Mouse (Mus musculus): ENCODE measurements at regions not wholly inside any gene's neighbourhood (a gene's known extent, or its start where the extent isn't known, plus 50 kb on each side); places are given as distances from the start of the nearest gene placed in this dataset.

DNA sequence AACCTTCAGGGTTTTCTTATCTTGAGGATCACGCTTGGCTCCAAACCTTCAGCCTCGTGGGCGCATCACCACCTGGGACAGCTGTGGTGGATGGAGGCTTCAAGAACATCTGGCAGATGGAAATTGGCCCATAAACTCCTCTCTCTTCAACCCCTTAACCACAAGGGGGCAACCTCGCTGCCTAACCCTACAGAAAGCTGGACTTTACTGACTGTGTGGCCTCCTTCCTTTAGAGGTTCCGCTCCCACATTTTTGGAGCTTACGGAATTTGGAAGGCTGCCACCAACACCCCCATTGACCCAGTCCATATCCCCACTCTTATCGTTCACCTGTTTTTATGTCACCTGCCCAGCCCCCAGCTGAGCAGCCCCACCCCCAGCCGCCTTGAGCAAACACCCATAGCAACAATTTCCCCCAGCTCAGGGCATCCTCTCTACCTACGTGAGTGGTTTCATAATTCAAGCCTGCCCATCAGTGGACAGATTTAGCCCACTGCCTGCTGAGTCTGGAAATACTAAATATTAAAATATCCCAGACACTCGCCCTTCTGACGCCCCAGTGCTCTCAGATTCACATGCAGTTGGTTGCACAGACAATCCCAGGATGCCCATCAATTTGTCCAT lies 167.0 kb upstream of the Slc22a22 start:
- DNase-seq: peak; percentile 17

DNA sequence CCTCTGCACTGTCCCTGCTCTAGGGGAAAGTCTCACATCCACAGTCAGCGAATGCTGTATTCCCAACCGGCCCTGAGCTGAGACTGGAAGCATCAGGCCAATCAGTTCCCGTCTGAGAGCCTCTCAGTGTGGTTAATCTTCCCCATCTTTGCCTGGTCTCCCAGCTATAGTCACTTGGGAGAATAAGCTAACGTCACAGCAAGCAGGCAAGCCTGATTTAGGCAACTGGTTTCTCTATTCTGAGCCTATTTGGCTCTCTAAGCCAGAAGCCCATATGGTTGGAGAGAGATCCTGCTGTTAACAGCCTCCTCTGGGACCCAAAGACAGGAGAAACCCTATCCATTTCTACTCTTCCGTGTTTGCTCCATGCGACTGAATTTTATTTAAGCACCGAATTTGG lies 161.7 kb upstream of the Slc22a22 start:
- DNase-seq: no peak

DNA sequence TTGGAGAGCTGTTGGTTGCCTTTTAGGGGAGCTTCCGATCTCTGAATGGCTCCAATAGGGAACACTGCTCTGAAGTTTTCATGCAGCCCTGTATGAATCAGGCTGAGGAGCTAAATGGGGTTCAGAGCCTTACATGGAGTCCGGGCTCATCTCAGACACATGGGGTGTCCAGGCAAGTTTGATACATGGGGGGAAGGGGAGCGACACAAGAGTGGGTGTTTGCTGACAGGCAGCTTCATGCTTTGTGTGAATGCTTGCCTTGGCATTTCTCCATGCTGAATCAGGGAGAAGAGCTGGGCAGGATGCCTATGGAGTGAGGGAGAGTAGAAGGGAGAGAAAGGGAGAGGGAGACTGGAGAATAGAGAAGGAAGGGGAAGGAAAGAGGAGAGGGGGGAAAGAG lies 155.6 kb upstream of the Slc22a22 start:
- peak; percentile 31 for DNase-seq

DNA sequence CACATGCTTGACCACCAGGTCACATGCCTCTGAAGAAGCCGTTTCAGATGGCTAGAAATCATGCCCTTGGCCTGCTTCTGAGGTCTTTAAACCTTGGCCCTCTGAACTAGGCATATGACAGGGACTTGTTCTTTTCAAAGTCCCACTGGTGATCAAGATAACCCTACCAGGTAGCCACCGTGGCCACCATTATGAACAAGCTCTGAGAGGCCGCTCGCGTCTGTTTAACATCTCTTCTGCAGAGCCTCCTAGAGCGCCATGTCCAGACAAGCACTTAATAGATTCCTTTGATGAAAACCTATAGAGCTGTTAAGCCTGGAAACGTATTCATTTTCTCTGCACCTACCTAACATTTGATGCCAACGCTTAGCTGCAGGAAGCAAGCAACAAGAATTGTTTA lies 155.1 kb upstream of the Slc22a22 start:
- no peak for DNase-seq

DNA sequence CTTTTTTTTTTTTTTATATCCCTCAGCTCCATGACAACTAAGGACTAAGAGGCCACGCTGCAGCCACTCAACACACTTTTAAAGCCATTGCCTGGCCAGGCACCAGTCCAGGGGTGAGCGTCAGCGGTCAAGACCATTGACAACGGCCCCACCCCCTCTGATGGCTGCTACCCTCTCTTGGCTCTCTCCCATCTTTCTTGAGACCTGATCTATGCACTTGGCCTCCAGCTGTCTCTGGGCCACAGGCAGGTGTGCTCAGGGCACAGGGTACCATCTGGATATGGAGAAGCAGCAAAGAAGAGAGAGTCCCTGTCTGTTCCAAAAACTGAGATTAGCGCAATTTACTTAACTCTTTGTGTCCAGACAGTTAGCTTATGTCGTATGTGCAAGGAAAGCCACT lies 141.0 kb upstream of the Slc22a22 start:
- DNase-seq: no peak

DNA sequence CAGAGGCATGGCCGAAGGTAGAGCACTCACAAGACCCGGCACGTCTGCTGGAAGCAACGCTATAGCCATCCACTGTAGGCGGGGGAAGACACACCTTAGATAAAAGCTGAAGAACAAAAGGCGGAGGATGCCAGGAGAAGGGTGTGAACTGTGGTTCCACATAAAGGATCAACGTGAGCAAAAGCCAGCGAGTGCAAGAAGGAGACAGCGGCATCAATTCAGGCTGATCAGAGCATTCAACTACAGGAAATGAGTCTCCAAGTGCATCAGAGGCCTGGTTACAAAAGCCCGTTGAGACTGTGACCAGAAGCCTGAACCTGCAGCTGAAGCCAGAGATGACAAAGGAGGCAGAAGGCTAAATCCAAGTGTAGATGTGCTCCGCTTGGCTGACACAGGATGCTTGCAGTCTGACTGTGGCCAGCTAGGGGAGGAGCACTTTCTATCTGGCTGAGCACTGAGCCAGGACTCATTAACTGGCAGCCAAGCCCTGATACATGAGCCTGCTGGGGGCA lies 139.5 kb upstream of the Slc22a22 start:
- DNase-seq: no peak

DNA sequence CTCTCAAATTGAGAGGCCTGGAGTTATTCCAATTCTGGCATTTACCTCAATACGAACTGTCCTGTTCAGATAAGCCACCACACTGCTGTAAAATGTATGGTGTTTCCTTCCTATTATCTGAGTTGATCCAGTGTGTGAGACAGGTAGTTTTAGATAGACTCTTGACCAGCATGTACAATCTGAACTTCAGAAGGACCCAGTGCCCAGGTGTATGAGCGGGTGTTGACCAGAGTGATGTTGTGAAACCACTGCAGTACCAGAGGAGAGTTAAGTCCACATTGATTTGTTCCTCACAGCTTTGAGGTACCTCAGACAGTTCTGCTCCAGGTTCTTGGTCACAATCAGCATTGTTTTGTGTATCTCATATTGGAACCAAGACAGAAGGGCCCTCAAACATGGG lies 132.6 kb upstream of the Slc22a22 start:
- no peak for DNase-seq

DNA sequence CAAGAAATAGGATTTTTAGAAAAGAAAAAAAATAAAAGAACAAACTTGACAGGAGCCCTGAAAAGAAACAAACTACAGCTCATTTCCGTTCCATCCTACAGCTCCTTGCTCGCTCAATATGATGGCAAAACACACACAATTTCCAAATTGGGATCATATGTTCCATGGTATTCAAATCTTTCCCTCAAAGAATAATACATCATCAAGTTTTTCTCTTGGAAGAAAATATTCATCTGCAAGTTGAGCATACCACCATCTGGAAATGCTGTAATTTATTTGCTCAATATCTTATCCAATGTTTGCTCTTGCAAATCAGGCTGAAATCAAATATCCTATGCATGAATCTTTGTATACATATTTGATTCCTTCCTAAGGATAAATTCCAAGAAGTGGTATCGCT lies 131.1 kb upstream of the Slc22a22 start:
- no peak for DNase-seq

DNA sequence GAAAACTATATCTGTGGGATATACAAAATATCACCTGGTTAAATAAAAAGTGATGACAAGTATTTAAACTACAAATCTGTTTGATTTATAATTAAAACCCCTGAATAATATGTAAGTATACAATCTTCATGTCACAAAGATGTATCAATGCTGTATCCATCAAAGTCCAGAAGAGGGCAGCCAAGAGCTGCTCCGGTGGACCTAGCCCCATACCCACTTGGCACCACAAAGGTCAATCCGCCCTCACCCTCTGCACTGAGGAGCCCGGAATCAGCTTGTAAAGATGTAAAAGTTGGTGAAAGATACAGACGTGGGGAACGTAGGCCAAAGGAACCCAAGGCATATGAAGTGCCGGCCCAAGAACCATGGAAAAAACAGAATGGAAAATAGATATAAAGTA lies 123.1 kb upstream of the Slc22a22 start:
- peak; percentile 21 for DNase-seq

DNA sequence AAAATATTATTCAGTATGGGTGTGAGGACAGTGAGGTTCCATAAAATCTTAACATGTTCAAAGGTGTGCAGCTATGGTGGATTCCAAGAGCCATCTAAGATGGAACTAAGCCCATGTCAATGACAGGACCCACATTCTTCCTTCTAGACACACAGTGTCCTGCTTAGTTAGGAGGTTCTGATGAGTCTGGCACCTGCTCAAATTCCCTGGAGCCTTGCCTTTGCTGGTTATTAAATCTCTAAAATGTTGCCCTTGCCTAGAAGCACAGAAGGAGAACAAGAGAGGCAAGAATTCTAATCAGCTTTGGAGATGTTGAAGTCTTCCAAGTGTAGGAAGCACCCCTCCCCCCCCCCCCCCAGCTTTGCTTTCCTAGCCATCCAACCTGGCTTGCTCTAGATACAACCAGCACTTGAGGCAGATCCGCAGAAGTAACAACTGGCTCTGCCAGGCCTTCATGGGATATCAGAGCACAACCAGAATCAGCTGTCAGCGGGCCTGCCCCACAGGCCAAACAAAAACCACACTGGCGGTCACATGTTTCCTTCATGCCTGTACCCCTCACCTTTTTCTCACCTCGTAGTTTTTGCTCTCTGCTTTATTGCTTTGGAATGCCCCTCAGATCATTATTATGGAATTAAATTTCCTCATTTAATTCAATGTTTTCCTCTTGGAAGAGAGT lies 116.0 kb upstream of the Slc22a22 start:
- no peak for DNase-seq

DNA sequence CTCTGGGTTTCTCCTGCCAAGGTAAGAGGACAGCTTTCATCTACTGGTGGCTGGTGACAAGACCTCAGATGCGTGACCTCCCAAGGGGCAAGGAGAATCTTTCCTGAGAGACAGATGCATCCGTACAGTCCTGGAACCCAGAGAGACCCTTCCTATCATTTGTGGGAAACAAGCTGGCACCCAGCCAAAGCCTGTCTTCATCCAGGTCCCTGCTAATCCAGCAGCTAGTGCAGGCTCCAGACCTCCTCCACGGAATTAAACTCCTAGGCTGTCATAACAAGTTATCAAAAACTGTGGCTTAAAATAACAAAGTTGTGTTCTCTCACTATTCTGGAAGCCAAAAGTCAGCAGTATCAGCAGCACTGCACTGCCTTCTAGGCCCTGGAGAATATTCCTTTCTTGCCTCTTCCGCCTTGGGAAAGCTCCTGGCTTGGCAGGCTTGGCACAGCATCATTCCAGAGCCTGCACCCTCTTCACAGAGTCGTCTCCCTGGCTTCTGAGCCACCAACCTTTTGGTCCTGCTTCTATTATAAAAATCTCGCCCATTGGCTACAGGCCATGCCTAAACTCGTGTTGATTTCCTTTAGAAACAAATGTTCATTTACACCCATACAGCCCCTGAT lies 113.3 kb upstream of the Slc22a22 start:
- peak; percentile 14 for DNase-seq

DNA sequence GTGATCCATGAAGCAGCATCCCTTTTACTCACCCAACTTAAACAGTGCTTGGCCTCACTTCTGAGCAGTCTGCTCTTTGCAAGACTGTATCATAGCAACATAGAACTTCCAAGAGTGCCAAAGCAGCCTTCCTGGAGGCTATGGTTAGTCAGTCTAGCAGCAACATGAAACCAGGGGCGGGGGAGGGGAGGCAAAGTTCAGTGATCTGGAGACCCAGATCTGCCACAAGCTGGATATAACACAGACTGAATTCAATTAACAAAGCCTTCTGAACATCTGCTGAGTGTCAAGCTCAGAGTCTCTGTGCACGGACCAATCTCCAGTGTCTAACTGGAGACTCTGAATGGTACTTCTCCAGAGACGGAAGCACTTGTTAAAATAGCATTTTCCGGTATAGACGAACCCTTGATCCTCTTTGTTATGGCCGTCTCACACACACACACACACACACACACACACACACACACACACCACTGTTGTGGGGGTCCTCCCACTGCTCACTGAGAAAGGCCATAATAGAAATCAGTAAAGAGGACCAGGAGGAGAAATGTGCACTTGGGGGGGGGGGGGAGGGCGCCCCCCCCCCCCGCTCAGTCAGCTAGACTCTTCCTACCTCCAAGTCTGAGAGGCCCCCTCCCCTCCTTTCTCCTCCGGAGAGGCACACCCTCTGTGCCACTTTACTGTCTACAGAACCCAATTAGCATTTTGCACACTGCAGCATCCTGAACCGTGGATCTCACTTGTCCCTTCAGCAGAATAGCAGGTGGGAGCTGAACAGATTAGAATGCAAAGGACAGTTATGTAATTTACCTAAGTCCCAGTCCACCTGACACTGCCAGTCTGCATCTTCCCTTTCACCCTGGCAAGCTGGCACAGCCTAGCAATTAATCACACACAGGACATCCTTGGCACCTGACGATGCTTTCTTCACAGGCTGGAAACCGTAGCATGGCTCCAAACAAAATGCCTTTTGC lies 112.3 kb upstream of the Slc22a22 start:
- no peak for DNase-seq

DNA sequence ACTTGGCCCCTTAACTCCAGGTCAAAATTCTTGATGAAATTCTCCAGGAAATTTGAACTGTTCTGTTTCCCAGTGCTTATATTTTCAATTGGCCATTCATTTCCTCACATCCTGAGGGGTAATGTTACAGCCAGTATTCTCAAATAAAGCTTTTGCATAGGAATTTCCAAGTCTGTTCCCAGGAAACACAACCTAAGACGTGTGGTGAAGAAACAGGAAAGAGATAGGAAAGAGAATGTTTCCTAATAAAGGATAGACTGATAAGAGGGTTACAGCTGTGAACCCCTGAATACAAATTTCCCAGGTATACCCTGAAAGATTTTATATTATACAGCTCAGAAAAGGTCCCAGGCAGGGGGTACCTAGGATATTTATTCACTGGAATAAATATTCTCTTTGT lies 108.0 kb upstream of the Slc22a22 start:
- DNase-seq: no peak

DNA sequence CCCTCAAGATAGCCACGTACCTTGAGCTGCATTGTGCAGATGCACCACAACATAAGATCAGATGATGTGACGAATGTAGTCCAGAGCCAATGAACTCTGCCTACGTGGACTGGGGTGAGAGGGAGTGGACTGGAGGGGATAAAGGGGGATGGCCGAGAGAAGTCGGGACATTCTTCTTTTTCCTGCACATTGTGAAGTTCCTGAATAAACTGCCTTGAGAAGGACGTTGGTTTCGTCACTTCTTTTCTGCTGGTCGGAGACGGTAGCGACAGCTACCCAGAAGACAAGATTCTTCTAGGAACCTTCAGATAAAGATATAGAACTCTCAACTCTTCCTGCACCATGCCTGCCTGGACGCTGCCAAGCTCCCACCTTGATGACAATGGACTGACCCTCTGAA lies 107.1 kb upstream of the Slc22a22 start:
- no peak for DNase-seq

DNA sequence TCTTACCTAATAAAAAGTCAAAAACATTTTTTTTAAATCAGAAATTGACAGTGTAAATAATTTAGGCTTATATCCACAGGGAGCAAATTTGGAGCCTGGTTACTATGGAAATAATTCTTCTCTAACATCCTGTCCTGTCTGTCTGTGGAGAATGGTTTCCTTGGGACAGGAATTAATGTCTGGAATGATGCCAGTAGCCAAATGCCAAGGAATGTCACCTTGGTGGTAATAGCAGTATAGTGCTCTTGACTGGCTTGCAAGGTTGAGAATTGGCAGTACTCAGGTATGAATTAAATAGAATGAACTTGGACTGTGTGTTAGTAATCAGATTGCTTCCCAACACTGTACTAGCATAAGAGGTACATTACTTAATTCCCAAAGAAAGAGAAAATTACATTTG lies 103.8 kb upstream of the Slc22a22 start:
- DNase-seq: no peak

DNA sequence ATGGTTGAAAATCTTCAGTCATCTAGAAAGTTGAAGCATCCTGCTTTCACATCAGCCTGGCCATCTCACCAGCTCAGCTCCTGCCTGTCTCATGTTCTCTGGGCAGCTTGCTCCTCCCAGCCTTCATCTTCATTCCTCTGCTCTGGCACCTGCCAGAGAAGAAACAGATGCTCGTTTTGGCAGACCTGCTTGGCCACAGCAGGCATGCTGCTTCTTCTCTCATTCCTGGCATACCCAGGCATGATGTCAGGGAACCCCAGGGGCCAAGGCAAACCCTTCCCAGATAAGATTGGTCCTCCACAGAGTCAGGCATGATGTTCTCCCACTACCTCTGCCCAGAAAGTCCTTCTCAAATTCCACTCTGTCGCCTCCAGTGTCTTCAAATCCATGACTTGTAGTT lies 101.4 kb upstream of the Slc22a22 start:
- no peak for DNase-seq

DNA sequence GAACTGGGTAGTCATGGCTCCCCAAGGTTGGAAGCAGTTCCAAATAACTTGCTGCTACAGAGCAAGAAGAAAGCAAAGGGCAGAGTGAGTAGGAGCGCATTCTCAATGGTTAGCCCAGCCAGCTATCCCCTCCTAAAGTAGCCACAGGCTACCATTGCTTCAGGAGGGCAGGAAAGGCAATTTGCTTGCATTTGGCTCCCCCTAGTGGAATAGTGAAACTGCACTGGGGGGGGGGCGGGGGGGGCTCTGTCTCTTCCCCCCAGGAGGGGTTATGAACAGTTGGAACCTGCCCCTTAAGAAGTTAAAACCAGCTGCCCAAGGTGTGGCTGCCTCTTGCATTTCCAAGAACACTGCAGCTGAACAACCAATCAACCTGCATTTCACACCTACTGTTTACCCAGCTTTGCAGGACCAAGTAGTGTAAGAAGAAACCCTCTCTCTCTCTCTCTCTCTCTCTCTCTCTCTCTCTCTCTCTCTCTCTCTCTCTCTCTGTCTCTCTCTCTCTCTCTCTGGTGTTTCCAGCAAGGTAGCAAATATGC lies 96.7 kb upstream of the Slc22a22 start:
- DNase-seq: no peak

DNA sequence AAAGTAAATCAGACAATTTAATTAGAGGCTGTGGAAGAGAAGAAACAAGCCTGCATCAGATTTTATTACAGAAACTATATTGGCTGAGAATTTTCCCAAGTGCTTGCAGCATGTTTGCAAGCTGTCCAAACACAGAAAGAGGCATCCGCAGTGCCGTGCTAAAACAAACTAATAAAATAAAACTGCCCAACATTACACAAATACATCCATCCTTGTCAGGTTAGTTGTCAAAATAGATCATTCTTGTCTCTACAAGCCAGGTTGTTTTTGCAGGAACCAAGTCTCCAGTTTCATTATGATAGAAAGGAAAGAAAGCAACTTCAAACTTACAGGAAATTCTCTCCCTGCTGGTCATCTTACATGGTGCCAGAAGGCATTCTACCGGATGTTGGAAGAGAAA lies 95.0 kb upstream of the Slc22a22 start:
- DNase-seq: no peak

DNA sequence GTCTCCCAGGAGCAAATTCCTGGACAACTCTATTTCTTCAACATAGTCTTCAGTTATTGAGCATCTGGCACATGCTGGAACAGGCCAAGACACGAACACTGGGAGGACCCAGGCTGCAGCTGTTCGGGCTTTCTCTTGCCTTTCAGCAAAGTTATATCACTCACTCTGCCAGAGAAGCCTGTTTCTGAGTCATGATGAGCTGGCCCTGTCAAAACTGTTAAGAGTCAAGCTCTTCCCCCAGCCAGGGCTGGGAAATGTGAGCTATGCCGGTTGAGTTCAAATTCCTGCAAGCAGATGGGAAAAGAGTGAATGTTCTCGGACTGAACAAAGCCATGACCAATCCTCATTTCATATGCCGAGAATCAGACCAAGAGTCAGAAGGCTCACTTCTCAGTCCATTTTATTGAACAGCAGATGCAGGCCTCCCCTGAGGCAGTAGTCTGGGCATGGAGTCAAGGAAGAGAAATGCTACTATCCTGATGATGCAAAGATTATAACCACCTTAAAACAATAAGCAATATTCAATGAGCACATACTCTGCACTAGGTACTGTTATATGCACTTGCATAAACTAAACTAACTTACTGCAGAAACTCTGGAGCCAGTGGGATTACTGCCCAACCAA lies 90.7 kb upstream of the Slc22a22 start:
- DNase-seq: no peak

DNA sequence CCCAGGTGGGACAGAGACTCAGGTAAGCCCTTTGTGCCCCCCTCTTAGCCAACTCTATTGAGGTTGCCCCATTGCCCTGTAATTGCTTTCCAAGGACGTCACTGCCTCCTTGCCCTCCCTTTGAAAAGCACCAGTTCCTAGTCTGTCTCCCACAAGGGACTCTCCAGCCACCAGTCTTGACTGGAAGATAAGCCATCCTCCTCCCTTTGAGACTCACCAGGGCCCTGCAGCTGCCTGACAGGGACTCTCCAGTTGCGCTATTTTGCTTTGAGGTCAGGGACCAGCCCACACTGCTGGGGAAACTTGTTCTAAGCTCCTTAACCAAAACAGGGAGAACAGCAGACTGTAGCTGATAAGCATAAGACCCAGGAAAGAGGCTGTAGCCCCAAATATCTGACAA lies 69.7 kb upstream of the Slc22a22 start:
- no peak for DNase-seq

DNA sequence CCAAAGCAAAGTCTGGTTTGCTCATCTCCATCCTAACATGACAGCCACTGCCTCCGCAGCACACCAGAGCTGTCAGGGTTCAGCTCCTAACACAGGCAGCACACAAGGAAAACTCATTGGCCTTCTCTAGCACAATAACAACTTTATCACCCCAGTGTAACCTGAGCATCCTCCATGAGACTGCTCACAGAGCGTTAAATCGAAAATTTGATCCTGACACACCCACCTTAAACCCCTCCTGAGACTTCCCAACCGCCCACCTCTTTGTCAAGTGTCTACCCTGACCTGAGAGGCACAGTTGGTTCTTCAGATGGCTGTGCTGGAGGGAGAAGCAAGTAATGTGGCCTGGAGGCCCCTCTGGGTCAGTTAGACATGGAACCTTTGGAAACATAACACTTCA lies 67.7 kb upstream of the Slc22a22 start:
- DNase-seq: no peak

DNA sequence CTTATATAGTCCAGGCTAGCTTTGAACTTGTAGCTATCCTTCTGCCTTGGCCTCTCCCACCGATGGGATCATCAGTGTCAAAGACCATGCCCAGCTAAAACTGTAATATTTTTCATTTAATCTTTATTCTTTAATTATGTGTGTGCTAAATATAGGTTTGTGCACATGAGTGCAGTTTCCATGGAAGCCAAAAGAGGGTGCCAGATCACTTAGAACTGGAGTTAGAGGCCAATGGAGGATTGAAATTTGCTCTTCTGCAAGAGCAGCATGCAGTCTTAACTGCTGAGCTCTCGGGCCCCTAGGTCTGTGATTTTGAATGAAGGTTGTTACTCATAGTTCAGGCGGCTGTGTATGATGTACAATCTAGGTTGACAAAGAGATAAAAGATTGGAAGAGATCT lies 66.6 kb upstream of the Slc22a22 start:
- DNase-seq: peak; percentile 39

Data from right cerebral cortex, postnatal 14 days (tissue).